Mouse (Mus musculus): ENCODE measurements at regions not wholly inside any gene's neighbourhood (a gene's known extent, or its start where the extent isn't known, plus 50 kb on each side); places are given as distances from the start of the nearest gene placed in this dataset.

GRCm38 (mm10) chr12:14274796-14275195 lies 122.9 kb upstream of the Fam84a start:
- TF ChIP-seq CTCF (IDR thresholded peaks at IDR 0.05; ENCODE audit: low read depth): no peak
- no peak for TF ChIP-seq EP300 (optimal IDR thresholded peaks at IDR 0.05)

Measured in stomach, postnatal 0 days (tissue).